Mouse (Mus musculus): Measurements from ENCODE around the gene Slc7a5.

Slc7a5 gene

DNA sequence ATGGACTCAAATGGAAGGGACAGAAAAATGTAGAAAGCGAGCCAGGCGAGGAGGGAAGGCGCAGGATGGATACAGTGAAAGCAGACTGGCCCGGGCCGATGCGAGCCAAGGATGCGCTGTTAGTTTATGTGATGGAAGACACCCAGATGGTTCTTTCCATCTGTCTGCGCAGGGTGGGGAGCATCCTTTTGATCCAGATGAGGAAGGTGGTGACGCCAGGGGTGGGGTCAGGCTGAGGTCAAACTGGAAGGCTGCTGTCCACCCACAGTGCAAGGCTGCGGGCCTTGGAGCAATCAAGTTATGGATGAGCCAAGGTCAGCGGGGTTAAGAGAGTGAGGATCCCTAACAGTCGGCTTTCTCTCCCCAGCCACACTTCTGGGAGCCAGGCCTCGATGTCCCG lies 28.9 kb upstream of the Slc7a5 start:
- CTCF ChIA-PET: no interaction called here

GRCm38 (mm10) chr8:121935341-121936294 lies 28.1 kb upstream of the Slc7a5 start:
- CTCF ChIA-PET: no interaction called here

GRCm38 (mm10) chr8:121934923-121935322 lies 27.4 kb upstream of the Slc7a5 start:
- CTCF ChIA-PET: no interaction called here

DNA sequence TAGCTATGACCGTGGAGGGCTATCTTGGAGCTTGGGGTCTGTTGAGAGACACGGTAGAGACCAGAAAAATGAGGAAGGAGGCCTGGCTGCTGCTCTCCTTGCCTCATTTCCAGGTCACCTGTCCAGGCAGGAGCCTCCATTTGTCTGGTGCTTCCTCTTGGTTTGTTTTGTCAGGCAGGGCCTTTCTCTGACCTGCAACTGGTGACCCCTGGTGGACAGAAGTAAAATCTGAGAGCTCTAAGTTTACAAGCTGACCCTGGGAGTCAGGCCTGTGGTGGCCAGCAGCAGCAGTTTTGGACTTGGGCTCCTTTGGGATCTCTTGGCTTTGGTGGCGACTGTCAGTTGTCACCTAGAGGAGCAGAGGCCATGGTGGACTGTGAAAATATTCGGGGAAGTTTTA lies 27.0 kb upstream of the Slc7a5 start:
- CTCF ChIA-PET: no interaction called here

DNA sequence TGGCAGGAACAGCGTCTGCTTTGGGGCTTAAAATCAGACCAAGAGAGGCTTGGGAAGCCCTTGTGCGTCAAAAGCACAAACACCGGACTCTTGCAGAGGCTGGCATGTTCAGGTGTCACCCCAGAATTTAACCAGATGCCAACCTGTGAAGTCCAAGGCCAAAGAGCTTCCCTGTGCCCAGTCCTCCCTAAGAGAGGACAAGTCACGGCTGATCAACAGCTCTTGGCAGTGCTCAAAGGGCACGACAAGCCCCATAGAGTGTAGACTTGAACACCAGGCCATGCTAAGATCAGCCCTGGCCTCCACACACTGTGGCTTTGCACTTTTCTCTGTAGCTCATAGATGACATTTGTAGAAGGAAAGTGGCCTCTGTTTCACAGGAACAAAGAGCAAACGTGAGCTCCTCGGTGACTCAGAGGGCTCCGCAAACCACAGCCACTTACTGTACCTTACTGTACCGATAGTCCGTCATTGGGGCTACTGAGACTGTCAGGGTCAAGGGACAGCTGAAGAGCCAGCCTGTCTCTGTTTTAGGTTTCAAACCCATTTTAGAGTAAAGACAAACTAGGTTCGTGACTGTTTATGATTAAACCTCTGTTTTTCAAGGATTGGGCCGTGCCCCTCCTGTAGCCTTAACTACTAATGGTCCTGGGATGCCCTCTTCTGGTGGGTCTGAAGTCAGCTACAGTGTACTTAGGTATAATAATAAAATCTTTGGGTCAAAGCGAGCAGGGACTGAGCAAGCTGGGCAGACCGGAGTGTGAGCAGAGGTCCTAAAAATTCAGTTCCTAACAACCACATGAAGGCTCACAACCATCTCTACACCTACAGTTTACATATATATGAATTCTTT lies 25.4 kb upstream of the Slc7a5 start:
- CTCF ChIA-PET: interaction anchor here (0.6 kb wide), 1 partner anchor 71 kb away, joined by 3 read pairs; no protein-coding TSS in a partner anchor

- CTCF ChIA-PET: no interaction called here
Measured at GRCm38 (mm10) chr8:121932026-121932667, 24.7 kb upstream of the Slc7a5 start.

DNA sequence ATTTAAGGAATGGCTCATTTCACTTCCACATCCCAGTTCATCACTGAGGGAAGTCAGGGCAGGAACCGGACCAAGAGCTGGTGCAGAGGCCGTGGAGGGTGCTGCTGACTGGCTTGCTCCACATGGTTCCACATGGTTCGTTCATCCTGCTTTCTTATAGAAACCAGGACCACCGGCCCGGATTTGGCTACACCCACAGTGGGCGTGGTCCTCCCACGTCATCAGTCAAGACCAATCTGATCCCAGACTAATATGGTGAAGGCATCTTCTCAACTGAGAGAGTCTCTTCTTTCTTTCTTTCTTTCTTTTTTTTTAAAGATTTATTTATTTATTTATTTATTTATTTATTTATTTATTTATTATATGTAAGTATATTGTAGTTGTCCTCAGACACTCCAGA lies 24.1 kb upstream of the Slc7a5 start:
- CTCF ChIA-PET: no interaction called here

- CTCF ChIA-PET: no interaction called here
Measured at GRCm38 (mm10) chr8:121930047-121930446, 22.6 kb upstream of the Slc7a5 start.

- CTCF ChIA-PET: no interaction called here
Measured at GRCm38 (mm10) chr8:121927316-121927715, 19.8 kb upstream of the Slc7a5 start.

- CTCF ChIA-PET: interaction anchor here (0.7 kb wide), 2 partner anchors 342 to 450 kb away, joined by 4 read pairs; no protein-coding TSS in a partner anchor
Measured at GRCm38 (mm10) chr8:121926266-121926665, 18.8 kb upstream of the Slc7a5 start.

- CTCF ChIA-PET: interaction anchor here (0.7 kb wide), 2 partner anchors 304 to 450 kb away, joined by 4 to 5 read pairs; no protein-coding TSS in a partner anchor
Measured at GRCm38 (mm10) chr8:121925624-121926023, 18.1 kb upstream of the Slc7a5 start.

- CTCF ChIA-PET: interaction anchor here (0.7 kb wide), 1 partner anchor 74 kb away, joined by 3 read pairs; no protein-coding TSS in a partner anchor
Measured at GRCm38 (mm10) chr8:121924681-121925080, 17.2 kb upstream of the Slc7a5 start.

DNA sequence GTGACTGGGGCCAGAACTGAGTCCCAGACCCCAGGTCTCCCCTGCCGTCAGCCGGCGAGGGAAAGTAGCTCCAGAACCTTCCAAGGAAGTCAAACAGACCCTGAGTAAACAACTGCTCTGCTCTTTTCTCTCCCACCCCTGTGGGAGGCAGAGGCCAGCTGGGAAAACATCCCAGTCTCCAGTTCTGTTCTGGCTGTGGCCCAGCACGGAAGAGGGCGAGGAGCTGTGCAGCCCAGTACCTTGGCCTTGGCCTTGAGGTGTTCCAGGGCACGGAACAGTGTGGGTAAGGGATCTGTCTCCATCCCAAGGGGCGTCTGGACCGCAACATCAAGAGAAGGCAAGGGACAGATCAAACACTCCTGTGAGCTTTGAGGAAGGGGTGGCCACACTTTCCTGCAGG lies 14.6 kb upstream of the Slc7a5 start:
- CTCF ChIA-PET: no interaction called here

- CTCF ChIA-PET: no interaction called here
Measured at GRCm38 (mm10) chr8:121921582-121921981, 14.1 kb upstream of the Slc7a5 start.

DNA sequence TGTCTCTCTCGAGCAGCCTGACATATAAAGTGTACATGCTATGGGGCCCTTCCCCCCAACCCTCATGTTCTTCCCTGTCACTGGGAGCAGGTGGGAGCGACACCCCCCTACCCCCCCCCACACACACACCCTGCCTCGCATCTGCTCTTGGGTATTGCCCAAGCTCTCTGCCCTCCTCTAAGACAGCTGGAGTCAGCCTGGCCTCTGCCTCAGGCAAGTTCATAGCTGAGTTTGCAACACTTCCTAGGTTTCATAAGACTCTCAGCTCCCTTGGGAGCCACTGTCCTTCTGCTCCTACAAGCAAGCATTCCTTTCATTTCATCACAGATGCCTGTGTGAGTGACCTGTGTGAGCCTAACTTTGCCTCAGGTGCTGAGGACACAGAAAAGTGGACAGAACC lies 12.2 kb upstream of the Slc7a5 start:
- CTCF ChIA-PET: no interaction called here

DNA sequence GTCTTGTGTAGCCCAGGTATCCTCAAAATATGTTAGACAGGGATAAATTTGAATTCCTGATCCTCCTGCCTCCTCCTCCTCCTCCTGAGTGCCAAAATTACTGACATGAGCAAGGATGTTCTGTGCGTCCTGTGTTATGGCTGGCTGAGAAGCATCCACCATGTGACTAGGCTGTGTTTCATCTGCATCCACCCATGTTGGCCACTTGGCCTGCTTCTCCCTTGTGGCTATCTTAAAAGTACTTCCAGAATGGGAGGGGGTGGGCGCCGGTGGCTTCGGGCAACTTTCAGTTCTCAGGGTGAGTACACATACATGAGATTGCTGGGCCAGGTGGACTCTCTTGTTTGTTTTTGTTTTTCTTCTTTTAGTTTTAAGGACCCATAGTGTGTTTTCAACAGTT lies 11.7 kb upstream of the Slc7a5 start:
- CTCF ChIA-PET: no interaction called here

- CTCF ChIA-PET: no interaction called here
Measured at GRCm38 (mm10) chr8:121913378-121913777, 5.9 kb upstream of the Slc7a5 start.

GRCm38 (mm10) chr8:121912831-121913230 lies 5.3 kb upstream of the Slc7a5 start:
- CTCF ChIA-PET: no interaction called here

DNA sequence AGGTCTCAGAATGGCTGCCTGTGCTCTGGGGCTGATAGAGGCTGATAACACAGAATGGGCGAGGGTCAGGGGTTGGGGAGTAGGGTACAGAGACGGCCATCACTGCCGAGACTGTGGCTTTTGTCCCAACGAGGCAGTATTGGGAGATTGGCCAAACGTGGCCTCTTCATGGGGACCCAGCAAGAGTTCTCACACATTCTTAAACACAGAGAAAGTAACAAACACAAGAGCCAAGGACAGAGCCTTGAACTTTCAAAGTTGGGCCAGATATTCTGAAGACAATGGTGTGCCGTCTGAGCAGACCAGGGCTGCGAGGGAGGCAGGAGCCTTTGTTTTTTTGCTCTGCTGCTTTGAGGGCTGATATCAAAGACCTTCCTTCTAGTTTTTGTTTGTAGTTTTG lies 4.5 kb upstream of the Slc7a5 start:
- CTCF ChIA-PET: no interaction called here

GRCm38 (mm10) chr8:121911400-121911799 lies 3.9 kb upstream of the Slc7a5 start:
- CTCF ChIA-PET: no interaction called here

DNA sequence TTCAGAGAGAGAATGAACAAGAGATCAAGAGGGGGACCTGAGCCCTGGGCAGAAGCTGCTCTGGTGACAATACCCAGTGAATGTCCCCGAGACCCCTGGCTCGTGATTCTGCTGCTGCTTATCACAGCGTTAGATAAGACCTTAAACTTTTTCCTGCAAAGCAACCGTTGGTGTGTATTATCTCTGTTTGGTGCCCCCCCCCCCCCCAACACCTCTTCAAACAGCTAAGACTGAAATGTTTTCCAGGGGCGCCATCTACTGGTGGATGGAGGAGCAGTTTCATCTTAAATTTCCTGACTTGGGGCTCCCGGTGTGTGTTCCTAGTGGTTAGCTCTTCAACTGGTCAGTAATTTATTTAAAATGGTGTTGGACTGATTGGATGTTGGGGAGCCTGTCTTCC lies 2.2 kb upstream of the Slc7a5 start:
- CTCF ChIA-PET: interaction anchor here (0.6 to 3.6 kb wide), 4 partner anchors 59 to 1592 kb away, joined by 3 to 26 read pairs (median 4); no protein-coding TSS in a partner anchor

DNA sequence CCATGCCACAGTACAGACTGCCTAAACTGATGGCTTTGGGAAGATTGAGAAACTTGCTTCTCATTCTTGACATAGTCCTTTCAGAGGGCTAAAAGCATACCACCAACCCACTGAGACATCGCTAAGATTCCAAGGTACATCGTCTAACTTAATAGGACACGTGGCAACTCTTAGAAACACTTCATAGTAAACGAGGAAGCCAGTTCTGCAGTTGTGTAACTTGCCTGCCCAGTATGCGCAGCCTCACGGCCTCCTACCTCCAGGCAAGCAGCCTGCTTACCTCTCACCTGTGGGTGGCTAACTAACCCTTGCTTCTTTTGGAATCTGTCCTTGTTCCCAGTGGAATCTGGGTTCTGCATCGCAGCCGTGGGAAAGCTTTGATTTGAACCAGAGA lies 1.7 kb upstream of the Slc7a5 start:
- CTCF ChIA-PET: interaction anchor here (0.6 to 3.6 kb wide), 3 partner anchors 58 to 1591 kb away, joined by 5 to 26 read pairs (median 11); no protein-coding TSS in a partner anchor

Data from spleen, embryonic (tissue).